Mouse (Mus musculus) midbrain, embryonic 10.5 days (tissue): ENCODE data around the gene Foxn3. TPM values are rescaled to one million over a fixed set of nuclear protein-coding genes. Genes with fewer than 3 reads are reported as not detected.

Experiments
- DNase-seq: peaks from one replicate; pipeline ENCODE4 v3.0.0-alpha.2; 2017; ENCODE audit warnings: low spot score
- H3K27ac ChIP-seq: fragments of 300-500 bp; sonication (generic); replicated peaks from 2 replicates; pipeline ENCODE4 v1.5.1; 2016; ENCODE audit warnings: mild to moderate bottlenecking
- H3K27me3 ChIP-seq: fragments of 300-500 bp; sonication (generic); 2 replicates; pipeline ENCODE4 v1.6.1; 2016; ENCODE audit warnings: low read depth, mild to moderate bottlenecking; ENCODE audit not compliant: poor library complexity, severe bottlenecking
- H3K36me3 ChIP-seq: fragments of 300-500 bp; sonication (generic); 2 replicates; pipeline ENCODE4 v1.6.1; 2016; ENCODE audit warnings: mild to moderate bottlenecking, moderate library complexity
- H3K4me1 ChIP-seq: fragments of 300-500 bp; sonication (generic); 2 replicates; pipeline ENCODE4 v1.6.1; 2016
- H3K4me3 ChIP-seq: fragments of 300-500 bp; sonication (generic); 2 replicates; pipeline ENCODE4 v1.5.1; 2016; ENCODE audit warnings: mild to moderate bottlenecking, moderate library complexity
- H3K9me3 ChIP-seq: fragments of 300-500 bp; sonication (generic); replicated peaks from 2 replicates; pipeline ENCODE4 v1.6.1; 2016; ENCODE audit warnings: mild to moderate bottlenecking
- WGBS: fragments of 180-500 bp; shearing (Covaris S2); methylation state at CpG from one replicate; pipeline ENCODE4 v1.1.7; 2016; 5-methylcytosine and 5-hydroxymethylcytosine counted together
- polyA plus RNA-seq: library from polyadenylated mRNA; unstranded; fragments of >200 nt; fragmentation: Nextera tagmentation; extraction: Ambion mirVana; gene quantifications from 2 replicates; pipeline ENCODE4 v1.2.1, GENCODE M21; 2016

Gene Foxn3
- polyA plus RNA-seq, 1 experiment from 2014 or later, result 51.8 TPM

DNA sequence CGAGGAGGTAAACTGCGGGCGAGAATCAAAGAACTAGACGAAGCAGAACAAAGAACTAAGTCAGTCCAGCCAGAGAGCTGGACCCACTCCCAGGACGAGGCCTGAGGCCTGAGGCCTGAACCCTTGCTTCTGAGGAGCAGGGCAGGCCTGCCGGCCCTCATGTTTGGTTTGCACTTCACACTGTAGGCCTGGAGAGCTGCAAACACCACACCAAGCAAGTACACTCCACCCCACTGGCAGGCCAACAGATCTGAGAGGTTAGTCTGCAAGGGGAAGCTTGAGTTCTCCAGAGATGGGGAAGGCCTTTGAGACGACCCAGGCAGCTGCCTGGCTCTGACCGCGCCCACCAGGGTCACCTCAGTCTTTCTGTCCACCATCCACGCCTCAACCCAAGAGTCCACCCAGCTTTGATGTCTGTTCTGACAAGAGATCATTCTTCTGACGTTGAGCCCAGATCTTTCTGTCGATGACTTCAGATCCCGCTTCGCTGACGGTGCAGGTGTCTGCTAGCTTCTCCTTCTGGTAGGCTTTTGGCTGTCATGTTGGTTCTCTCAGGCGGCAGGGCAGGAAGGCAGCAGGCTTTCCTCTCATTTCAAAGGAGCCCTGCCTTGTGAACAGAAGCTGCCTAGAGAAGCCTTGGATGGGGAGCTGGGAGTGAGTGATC is 231.1 kb downstream of the Foxn3 start:
- Histone ChIP-seq H3K4me1 (peaks cover 98% of the 10 kb centered on the region), H3K9me3 (no peaks in the 10 kb centered on the region), H3K36me3 (peaks cover 19% of the 10 kb centered on the region)

DNA sequence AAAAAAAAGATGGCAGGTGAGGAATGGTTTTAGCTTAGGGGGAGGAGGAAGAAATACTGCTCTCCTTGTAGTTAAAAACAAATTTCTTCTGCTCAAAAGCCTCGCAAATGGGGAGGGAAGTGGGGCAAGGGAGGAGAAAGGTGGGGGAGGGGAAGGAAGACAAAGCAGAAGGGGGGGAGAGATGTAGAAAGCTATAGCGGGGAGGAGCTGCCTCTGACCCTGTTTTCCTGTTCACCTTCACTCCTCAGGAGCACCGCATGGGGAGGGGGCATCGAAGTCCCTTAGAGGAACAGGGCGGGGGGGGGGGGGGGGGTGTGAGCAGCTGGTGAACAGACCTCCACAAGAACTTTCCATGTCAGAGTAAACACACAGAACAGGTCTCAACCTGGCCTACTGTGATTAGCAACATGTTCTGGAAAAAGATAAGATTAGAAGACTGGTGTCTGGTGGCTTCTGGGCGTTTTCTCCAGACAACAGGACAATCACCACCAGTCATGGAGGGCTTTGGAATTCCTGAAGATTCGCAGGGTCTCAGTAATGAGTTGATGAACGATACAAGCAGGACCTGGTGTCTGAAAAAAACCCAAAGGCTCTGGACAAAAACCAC is 231.9 kb downstream of the Foxn3 start:
- Histone ChIP-seq H3K9me3 (no peaks in the 10 kb centered on the region), H3K27ac (peak overlapping the region; percentile 88), H3K36me3 (peaks cover 17% of the 10 kb centered on the region), H3K27me3 (no peaks in the 10 kb centered on the region), H3K4me3 (no peak overlapping the region), H3K4me1 (peaks cover 97% of the 10 kb centered on the region)
- no peak for DNase-seq
- WGBS, result 45% methylated on average over 7 of the region's 8 CpGs

More for the DNA sequence above, 231.1 kb downstream of the Foxn3 start:
- DNase-seq, result no peak
- H3K4me3 ChIP-seq, result no peak overlapping the region
- no peaks in the 10 kb centered on the region for H3K27me3 ChIP-seq
- H3K27ac ChIP-seq, result peak overlapping the region; percentile 88
- 74% methylated on average over 16 of the region's 16 CpGs for WGBS

DNA sequence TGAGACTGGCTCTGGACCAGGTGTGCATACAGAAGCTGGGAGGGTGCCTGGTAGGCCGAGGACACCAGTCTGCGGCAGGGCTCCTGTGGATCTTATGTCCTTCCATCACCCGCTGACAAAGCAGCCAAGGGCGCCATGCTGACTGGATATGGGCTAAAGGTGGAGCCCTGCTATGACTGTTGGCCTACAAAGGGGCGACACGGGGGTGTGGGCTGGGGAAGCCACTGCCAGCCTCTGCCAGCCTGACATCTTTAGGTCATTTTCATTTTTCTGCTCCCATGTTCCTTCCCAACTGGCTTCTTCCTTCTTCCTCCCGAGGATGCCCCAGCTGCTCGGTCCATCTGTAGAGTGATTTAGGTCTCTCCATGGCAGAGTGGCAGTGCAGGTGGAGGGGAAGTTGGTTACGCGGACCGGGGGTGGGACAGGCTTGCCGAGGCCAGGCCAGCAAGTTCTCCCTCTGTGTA is 232.5 kb downstream of the Foxn3 start:
- WGBS, result 76% methylated on average over 12 of the region's 12 CpGs
- Histone ChIP-seq H3K4me3 (no peak overlapping the region), H3K27ac (peak overlapping the region; percentile 88), H3K36me3 (peaks cover 17% of the 10 kb centered on the region), H3K27me3 (no peaks in the 10 kb centered on the region), H3K9me3 (no peaks in the 10 kb centered on the region), H3K4me1 (peaks cover 97% of the 10 kb centered on the region)
- DNase-seq, result no peak

DNA sequence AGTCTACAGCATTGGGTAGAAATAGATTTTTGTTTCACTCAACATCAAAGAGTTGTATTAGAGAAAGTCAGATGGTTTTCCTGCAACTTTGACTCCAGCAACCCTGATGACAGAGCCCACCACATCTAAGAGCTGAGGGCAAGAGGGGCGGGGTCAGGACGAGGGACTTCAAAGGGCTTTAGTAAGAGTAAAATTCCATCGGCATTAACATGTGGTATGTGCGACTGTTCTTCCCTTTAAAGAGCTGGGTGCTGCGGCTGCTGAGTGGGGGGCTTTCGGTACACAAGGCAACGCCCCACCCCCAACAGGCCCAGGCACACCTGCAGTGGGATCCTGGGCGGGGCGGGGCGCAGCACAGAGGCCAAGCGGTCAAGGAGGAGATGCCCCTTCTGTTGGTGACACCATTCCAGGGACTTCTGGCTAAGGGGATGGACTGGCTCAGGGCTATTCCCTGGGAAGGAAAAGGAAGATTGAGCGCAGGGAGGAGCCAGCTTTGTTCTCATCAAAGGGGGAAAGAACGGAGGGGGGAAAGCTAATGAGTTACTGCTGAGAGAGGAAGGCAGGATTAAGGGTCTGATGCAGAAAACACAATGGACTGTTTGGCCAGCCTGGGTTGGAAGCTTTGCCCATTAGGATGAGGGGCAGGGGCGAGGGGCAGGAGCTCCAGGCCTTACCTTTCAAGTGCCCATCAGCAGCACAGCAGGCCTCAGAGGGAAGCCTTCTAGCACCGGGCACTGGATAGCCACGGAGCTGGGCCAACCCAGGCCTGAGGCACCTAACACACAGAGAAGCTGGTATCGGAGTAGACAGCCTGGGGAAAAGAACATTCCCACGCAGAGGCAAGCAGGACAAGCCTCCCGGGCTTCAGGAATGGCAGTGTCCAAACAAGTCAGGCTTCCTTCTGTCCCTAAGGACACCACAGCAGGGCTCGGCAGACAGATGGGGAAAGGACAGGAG is 233.8 kb downstream of the Foxn3 start:
- Histone ChIP-seq H3K27ac (peak overlapping the region; percentile 88), H3K9me3 (no peaks in the 10 kb centered on the region), H3K27me3 (no peaks in the 10 kb centered on the region), H3K4me3 (peak overlapping the region; percentile 32), H3K4me1 (peaks cover 96% of the 10 kb centered on the region), H3K36me3 (peaks cover 17% of the 10 kb centered on the region)
- DNase-seq, result peak; percentile 70
- 3% methylated on average over 20 of the region's 20 CpGs for WGBS

DNA sequence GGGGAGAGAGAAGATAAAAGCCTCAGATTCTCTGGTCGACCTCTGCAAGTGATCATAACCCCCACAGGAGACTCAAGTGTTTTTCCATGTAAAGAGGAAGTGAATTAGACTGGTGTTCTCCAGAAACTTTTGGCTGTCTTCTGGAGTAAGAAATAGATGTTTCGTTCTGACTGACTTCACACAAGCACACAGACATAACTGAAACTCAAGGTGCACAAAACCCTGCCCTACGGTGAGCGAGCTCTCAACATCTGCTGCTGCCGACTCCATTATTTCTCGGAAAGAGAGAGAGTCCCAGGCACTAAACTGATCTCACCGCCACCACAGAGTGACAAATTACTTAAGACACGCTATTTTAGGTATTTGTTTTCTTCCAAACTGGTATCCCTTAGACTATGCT is 237.2 kb downstream of the Foxn3 start:
- Histone ChIP-seq H3K4me3 (no peak overlapping the region), H3K27ac (no peak overlapping the region), H3K27me3 (no peaks in the 10 kb centered on the region), H3K36me3 (peaks cover 6% of the 10 kb centered on the region; the same call in 1 of the 2 replicates), H3K4me1 (peaks cover 69% of the 10 kb centered on the region), H3K9me3 (no peaks in the 10 kb centered on the region)
- no peak for DNase-seq
- 74% methylated on average over 8 of the region's 8 CpGs for WGBS

DNA sequence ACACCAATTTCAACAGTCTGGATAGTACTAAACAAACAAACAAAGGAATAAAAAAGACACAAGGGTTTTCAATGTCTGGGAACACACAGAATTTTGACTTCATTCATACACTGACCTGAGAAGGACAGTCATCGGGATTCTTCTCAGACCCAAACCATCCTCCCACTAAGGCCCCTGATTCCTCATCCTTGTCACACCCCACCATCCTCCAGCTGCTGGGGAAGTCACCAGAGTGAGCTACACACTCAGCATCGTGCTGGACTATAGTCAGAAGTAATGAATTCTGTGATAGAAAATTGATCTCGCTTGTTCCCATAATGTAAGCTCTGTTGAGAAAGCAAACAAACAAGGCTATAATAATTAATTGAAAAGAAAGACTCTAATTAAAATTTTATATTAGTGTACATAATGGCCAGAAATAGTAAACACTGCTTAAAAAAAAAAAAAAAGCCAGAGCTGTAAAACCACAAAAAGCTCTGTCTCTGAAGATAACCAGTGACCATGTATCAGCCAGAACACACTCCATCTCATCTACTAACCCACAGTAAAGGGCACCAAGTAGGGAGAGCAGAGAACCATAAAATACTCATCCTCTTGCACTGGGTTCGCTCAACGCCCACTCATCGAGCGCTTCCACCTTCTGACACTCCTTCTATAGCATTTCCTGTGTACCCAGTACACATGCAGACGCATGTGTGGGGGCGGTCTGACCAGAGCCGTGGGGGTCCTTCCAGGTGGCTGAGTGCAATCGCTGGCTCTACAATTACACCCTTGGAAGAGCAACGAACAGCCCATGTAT is 241.6 kb downstream of the Foxn3 start:
- no peak overlapping the region for H3K4me3 ChIP-seq
- peaks cover 6% of the 10 kb centered on the region for H3K9me3 ChIP-seq
- 92% methylated on average over 12 of the region's 12 CpGs for WGBS
- H3K36me3 ChIP-seq, result peaks cover 25% of the 10 kb centered on the region
- peaks cover 31% of the 10 kb centered on the region for H3K4me1 ChIP-seq
- no peak for DNase-seq
- H3K27me3 ChIP-seq, result no peaks in the 10 kb centered on the region
- H3K27ac ChIP-seq, result no peak overlapping the region

DNA sequence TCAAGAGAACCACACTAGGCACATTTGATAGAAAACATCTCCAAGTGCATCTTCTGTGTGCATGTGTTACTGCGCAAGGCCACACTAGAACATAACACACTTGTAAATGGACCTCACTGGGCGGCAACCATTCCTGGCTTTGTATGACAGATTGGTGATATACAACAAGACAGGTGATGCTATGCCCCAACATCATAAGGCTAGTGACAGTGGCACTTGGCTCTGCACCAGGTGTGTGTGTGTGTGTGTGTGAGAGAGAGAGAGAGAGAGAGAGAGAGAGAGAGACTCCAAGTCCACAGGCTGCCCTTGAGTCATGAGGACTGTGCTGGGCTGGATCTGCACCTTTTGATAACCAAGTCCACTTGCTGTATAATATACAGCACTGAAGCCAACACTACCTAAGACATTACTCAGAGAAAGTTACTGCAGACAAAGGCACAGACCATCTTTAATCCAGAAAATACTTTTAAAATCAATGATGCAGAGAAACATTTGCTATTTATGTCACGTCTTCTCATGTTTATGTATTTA is 242.4 kb downstream of the Foxn3 start:
- DNase-seq, result no peak
- H3K36me3 ChIP-seq, result peaks cover 33% of the 10 kb centered on the region
- H3K9me3 ChIP-seq, result peaks cover 14% of the 10 kb centered on the region
- H3K4me3 ChIP-seq, result no peak overlapping the region
- H3K4me1 ChIP-seq, result peaks cover 23% of the 10 kb centered on the region
- H3K27ac ChIP-seq, result no peak overlapping the region
- H3K27me3 ChIP-seq, result no peaks in the 10 kb centered on the region
- 94% methylated on average over 3 of the region's 3 CpGs for WGBS

DNA sequence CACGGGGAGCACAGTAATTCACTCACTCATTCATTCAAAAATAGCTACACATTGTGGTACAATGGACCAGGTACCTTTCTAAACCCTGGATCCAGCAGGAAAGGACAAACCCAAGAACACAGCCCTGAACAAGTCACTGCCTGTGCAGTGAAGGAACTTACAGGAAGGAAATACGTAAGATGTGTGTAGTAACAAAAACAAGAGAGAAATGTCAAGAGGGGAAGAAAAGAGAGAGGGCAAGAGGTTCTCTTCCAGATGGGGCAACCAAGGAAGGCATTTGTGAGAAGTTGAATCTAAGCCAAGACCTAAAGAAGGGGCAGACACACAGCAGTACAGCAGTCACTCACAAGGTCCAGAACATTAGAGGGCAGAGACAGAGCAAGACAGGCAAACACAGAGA is 243.5 kb downstream of the Foxn3 start:
- peaks cover 13% of the 10 kb centered on the region for H3K4me1 ChIP-seq
- no peaks in the 10 kb centered on the region for H3K27me3 ChIP-seq
- no peak overlapping the region for H3K27ac ChIP-seq
- peaks cover 20% of the 10 kb centered on the region for H3K9me3 ChIP-seq
- no peak for DNase-seq
- H3K4me3 ChIP-seq, result no peak overlapping the region
- WGBS, result 85% methylated on average over 2 of the region's 2 CpGs
- H3K36me3 ChIP-seq, result peaks cover 35% of the 10 kb centered on the region

DNA sequence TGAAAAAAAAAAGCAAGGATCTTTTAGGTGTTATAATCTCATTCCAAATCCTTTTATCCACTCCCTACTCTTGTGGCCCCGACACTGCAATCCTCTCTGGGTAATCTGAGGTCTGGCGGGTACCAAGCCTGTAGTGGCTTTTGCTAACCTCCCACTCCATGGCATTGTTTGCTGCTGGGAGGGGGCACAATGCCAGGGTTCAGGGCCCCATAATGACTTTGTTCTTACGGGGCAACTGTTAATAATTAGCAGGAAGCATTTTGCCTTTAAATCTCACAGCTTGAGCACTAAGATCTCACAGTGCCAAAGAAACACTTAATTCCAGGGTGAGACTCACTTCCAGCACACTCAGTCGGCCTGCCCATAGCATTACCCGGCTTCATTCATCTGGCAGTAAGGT is 244.2 kb downstream of the Foxn3 start:
- peaks cover 20% of the 10 kb centered on the region for H3K9me3 ChIP-seq
- WGBS, result 74% methylated on average over 5 of the region's 5 CpGs

DNA sequence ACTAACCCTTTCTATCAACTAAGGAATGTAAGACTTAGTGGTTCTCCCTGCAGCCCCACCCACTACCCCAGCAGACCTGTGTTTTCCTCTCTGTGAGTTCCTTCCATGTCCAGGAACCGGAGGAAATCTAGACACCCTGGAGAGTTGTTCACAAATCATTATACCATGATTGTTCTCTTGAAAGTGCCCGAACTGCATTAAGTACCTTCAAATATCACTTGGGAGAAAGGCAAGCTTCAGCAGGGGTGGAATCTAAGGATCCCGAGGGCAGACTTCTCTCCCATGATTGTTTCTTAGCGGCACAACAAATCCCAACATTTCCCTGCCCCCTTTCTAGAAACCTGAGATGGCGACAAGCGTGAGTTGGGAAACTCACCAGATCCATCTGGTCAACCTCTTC is 247.5 kb downstream of the Foxn3 start:
- H3K4me1 ChIP-seq, result peaks cover 14% of the 10 kb centered on the region
- no peak for DNase-seq
- no peaks in the 10 kb centered on the region for H3K27me3 ChIP-seq
- WGBS, result 95% methylated on average over 6 of the region's 6 CpGs
- H3K4me3 ChIP-seq, result no peak overlapping the region
- H3K27ac ChIP-seq, result no peak overlapping the region
- peaks cover 20% of the 10 kb centered on the region for H3K9me3 ChIP-seq
- H3K36me3 ChIP-seq, result peaks cover 31% of the 10 kb centered on the region

More for the DNA sequence above, 244.2 kb downstream of the Foxn3 start:
- Histone ChIP-seq H3K36me3 (peaks cover 35% of the 10 kb centered on the region), H3K4me1 (peaks cover 8% of the 10 kb centered on the region), H3K27me3 (no peaks in the 10 kb centered on the region), H3K4me3 (no peak overlapping the region), H3K27ac (no peak overlapping the region)
- DNase-seq, result no peak

DNA sequence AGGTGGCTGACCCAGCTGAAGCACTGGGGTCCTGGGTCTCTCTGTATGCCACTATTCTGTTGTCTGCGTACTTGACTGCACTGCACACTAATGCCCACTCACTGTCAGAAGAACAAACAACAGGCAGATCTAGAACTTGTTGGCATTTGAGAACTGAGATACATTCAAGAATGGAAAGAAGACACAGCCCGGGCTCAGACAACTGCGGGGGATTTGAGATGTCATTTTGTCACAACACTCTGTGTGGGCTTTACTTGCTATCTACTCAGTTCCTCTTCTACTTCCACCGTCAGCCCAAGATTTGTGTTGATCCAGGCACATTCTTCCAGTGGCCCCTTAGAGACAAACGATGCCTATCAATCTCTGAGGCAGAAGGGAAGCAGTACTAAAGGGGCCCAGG is 248.6 kb downstream of the Foxn3 start:
- H3K36me3 ChIP-seq, result peaks cover 31% of the 10 kb centered on the region
- H3K4me1 ChIP-seq, result peaks cover 25% of the 10 kb centered on the region
- no peak overlapping the region for H3K4me3 ChIP-seq
- H3K27ac ChIP-seq, result no peak overlapping the region
- 94% methylated on average over 5 of the region's 5 CpGs for WGBS
- H3K9me3 ChIP-seq, result peaks cover 20% of the 10 kb centered on the region
- no peaks in the 10 kb centered on the region for H3K27me3 ChIP-seq
- no peak for DNase-seq

DNA sequence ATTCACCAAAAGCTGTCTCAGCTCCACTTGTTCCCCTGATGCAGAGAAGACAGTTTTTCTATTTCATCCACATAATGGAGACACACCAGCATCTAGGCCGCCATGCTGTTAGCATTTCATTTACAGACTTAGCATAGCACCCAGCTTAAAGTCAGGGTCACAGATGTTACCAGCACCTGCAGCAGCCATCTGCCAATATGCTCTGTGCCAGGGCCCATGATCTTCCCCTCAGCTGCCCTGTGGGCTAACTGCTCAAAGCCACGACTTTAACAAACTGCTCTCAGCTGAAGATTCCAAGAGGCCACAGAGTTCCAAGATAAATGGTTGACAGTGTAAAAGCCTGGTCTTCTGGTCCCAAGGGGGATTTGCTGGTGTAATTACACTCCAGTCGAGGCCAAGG is 252.1 kb downstream of the Foxn3 start:
- DNase-seq, result no peak
- peaks cover 56% of the 10 kb centered on the region for H3K4me1 ChIP-seq
- peaks cover 8% of the 10 kb centered on the region for H3K9me3 ChIP-seq
- H3K27me3 ChIP-seq, result no peaks in the 10 kb centered on the region
- peak overlapping the region; percentile 33; the same call in 1 of the 2 replicates for H3K27ac ChIP-seq
- 71% methylated on average over 3 of the region's 3 CpGs for WGBS
- H3K36me3 ChIP-seq, result peaks cover 7% of the 10 kb centered on the region
- H3K4me3 ChIP-seq, result no peak overlapping the region
